In the genomic region with DNA sequence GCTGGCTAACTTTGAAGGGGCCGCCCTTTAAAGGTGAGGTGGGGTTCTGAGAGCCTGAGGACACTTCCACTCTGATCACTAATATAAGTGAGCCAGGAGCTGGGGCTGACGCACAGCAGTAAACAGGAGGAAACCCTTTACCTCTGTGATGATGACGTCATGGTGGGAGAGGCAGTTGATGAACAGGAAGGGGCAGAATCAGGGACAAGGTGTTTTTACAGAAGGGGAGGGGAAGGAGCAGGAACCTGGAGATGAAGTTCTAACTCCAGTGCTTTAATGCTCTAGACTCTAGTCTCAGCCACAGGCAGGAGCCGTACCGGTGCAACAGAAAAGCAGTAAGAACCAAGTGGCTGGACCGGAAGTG, we compare ENCODE assay signal across 7 mouse cellular contexts. TPM values are rescaled to one million over a fixed set of nuclear protein-coding genes. Genes with fewer than 3 reads are reported as not detected.
A peak's percentile ranks its signal among the peaks of the same experiment; 100 is the strongest.
DNase-seq lines count a peak whose midpoint lies in the region; ATAC-seq and TF ChIP-seq lines count a peak whose summit lies in the region.

No protein-coding gene starts in this region.

- H3K9ac ChIP-seq in liver, embryonic 13.5 days, result peak overlapping the region; percentile 91
- H3K9ac ChIP-seq in neural tube, embryonic 12.5 days, result peak overlapping the region; percentile 88

- peak; percentile 52 for ATAC-seq in granulocyte monocyte progenitor cell, adult 5-6 weeks (replicated peaks; ENCODE audit: poor library complexity, severe bottlenecking)
- ATAC-seq in liver, embryonic 13.5 days (ENCODE audit: low read depth), result peak; percentile 62
- peak; percentile 18; the same call in 1 of the 2 replicates for ATAC-seq in neural tube, embryonic 12.5 days (ENCODE audit: low FRiP score, low read depth)

- no peaks in the 10 kb centered on the region for H3K9me3 ChIP-seq in liver, embryonic 13.5 days (replicated peaks)
- H3K9me3 ChIP-seq in neural tube, embryonic 12.5 days, result no peaks in the 10 kb centered on the region

- peak overlapping the region; percentile 100 for H3K4me2 ChIP-seq in liver, embryonic 13.5 days
- H3K4me2 ChIP-seq in neural tube, embryonic 12.5 days (replicated peaks), result peak overlapping the region; percentile 98

- TF ChIP-seq CTCF in brain, embryonic 14.5 days (IDR thresholded peaks at IDR 0.05; ENCODE audit: borderline replicate concordance, extremely low read depth, insufficient read depth, insufficient read length), result no peak

- intact Hi-C loops in gastrocnemius, postnatal 36 days (cut with DNase I), result no loop called here

- H3K36me3 ChIP-seq in liver, embryonic 13.5 days, result peaks cover 70% of the 10 kb centered on the region
- H3K36me3 ChIP-seq in neural tube, embryonic 12.5 days, result peaks cover 69% of the 10 kb centered on the region

- H3K4me1 ChIP-seq in liver, embryonic 13.5 days (replicated peaks), result peaks cover 21% of the 10 kb centered on the region
- H3K4me1 ChIP-seq in neural tube, embryonic 12.5 days, result peaks cover 16% of the 10 kb centered on the region

- peak; percentile 22 to 47 for DNase-seq in spleen, postnatal 36 days (ENCODE audit: low spot score in 2 of 2)
- no peak for DNase-seq in spleen, postnatal 14 days (ENCODE audit: low spot score in 2 of 2)
- peak; percentile 58 for DNase-seq in brain, embryonic 14.5 days (ENCODE audit: low read depth)
- peak; percentile 24 for DNase-seq in liver, embryonic 13.5 days
- DNase-seq in gastrocnemius, postnatal 36 days, result no peak

- H3K27ac ChIP-seq in liver, embryonic 13.5 days, result peak overlapping the region; percentile 95
- peak overlapping the region; percentile 76; the same call in 1 of the 2 replicates for H3K27ac ChIP-seq in neural tube, embryonic 12.5 days

- H3K27me3 ChIP-seq in liver, embryonic 13.5 days, result no peaks in the 10 kb centered on the region
- no peaks in the 10 kb centered on the region for H3K27me3 ChIP-seq in neural tube, embryonic 12.5 days (replicated peaks)

- WGBS in liver, embryonic 13.5 days (ENCODE audit: insufficient replicate concordance), result 8% methylated on average over 6 of the region's 6 CpGs
- WGBS in neural tube, embryonic 12.5 days, result 12% methylated on average over 6 of the region's 6 CpGs

- peak overlapping the region; percentile 88 for H3K4me3 ChIP-seq in liver, embryonic 13.5 days (replicated peaks)
- peak overlapping the region; percentile 75 for H3K4me3 ChIP-seq in neural tube, embryonic 12.5 days

- TF ChIP-seq POLR2A in brain, embryonic 14.5 days (IDR thresholded peaks at IDR 0.05; ENCODE audit: borderline replicate concordance, extremely low read depth, insufficient read depth, insufficient read length, poor library complexity, severe bottlenecking), result no peak

RNA-seq across cellular contexts. Expression of gene Mri1, which starts 0.7 kb away (rescaled TPM):
- polyA plus RNA-seq in brain, embryonic 14.5 days (2012; rRNA removed), result 37.4 and 62.2 TPM in 2 replicates
- total RNA-seq in granulocyte monocyte progenitor cell, adult 5-6 weeks (2014; fragmentation: Nextera tagmentation), result 18.6 and 30.7 TPM in 2 replicates
- total RNA-seq in granulocyte monocyte progenitor cell, adult 5-6 weeks (2017), result 14.0 and 26.3 TPM in 2 replicates
- 41.2 and 48.4 TPM in 2 replicates for polyA plus RNA-seq in liver, embryonic 13.5 days (2015; fragmentation: Nextera tagmentation; extraction: Ambion mirVana)
- 60.7 and 63.3 TPM in 2 replicates for polyA plus RNA-seq in neural tube, embryonic 12.5 days (2016; fragmentation: Nextera tagmentation; extraction: Ambion mirVana)
- total RNA-seq in gastrocnemius, postnatal 36 days (2021), result 10 to 100 TPM; 11.0 to 17.3 TPM

RNA-seq across cellular contexts. Expression of gene D8Ertd738e, which starts 6.9 kb away (rescaled TPM):
- 165 and 185 TPM in 2 replicates for polyA plus RNA-seq in brain, embryonic 14.5 days (2012; rRNA removed)
- 145 and 151 TPM in 2 replicates for total RNA-seq in granulocyte monocyte progenitor cell, adult 5-6 weeks (2014; fragmentation: Nextera tagmentation)
- total RNA-seq in granulocyte monocyte progenitor cell, adult 5-6 weeks (2017), result 66.2 and 88.3 TPM in 2 replicates
- polyA plus RNA-seq in liver, embryonic 13.5 days (2015; fragmentation: Nextera tagmentation; extraction: Ambion mirVana), result 229 and 245 TPM in 2 replicates
- 256 and 282 TPM in 2 replicates for polyA plus RNA-seq in neural tube, embryonic 12.5 days (2016; fragmentation: Nextera tagmentation; extraction: Ambion mirVana)
- 100 to 1,000 TPM; 166 to 182 TPM for total RNA-seq in gastrocnemius, postnatal 36 days (2021)

RNA-seq across cellular contexts. Expression of gene Ccdc130, which starts 13.7 kb away (rescaled TPM):
- polyA plus RNA-seq in brain, embryonic 14.5 days (2012; rRNA removed), result 35.0 and 40.6 TPM in 2 replicates
- 9.8 and 20.0 TPM in 2 replicates for total RNA-seq in granulocyte monocyte progenitor cell, adult 5-6 weeks (2014; fragmentation: Nextera tagmentation)
- total RNA-seq in granulocyte monocyte progenitor cell, adult 5-6 weeks (2017), result 10.6 and 10.8 TPM in 2 replicates
- 8.8 and 9.1 TPM in 2 replicates for polyA plus RNA-seq in liver, embryonic 13.5 days (2015; fragmentation: Nextera tagmentation; extraction: Ambion mirVana)
- polyA plus RNA-seq in neural tube, embryonic 12.5 days (2016; fragmentation: Nextera tagmentation; extraction: Ambion mirVana), result 18.1 and 25.1 TPM in 2 replicates
- 1 to 10 TPM; 5.0 to 8.7 TPM for total RNA-seq in gastrocnemius, postnatal 36 days (2021)

RNA-seq across cellular contexts. Expression of gene Zswim4, which starts 19.6 kb away (rescaled TPM):
- 63.1 and 67.1 TPM in 2 replicates for polyA plus RNA-seq in brain, embryonic 14.5 days (2012; rRNA removed)
- total RNA-seq in granulocyte monocyte progenitor cell, adult 5-6 weeks (2014; fragmentation: Nextera tagmentation), result 4.6 and 8.1 TPM in 2 replicates
- total RNA-seq in granulocyte monocyte progenitor cell, adult 5-6 weeks (2017), result 4.5 and 4.8 TPM in 2 replicates
- 2.1 and 2.2 TPM in 2 replicates for polyA plus RNA-seq in liver, embryonic 13.5 days (2015; fragmentation: Nextera tagmentation; extraction: Ambion mirVana)
- 52.8 and 57.9 TPM in 2 replicates for polyA plus RNA-seq in neural tube, embryonic 12.5 days (2016; fragmentation: Nextera tagmentation; extraction: Ambion mirVana)
- 1 to 10 TPM; 7.1 to 8.4 TPM for total RNA-seq in gastrocnemius, postnatal 36 days (2021)

Comparison
In these comparisons a context has a peak if more than half of its experiments do, and no peak if none do; other contexts are left out.
1. DNase-seq: peak in spleen, postnatal 36 days (2 of 2), brain, embryonic 14.5 days (single experiment) and liver, embryonic 13.5 days (single experiment); none in spleen, postnatal 14 days (0 of 2) and gastrocnemius, postnatal 36 days (0 of 2).
2. Peak in every context shown above with its lines, with median percentiles within 50 percentile points of each other: ATAC-seq.